Mouse (Mus musculus) hindbrain, embryonic 13.5 days (tissue): Measurements from ENCODE around the gene Cnp. TPM values are rescaled to one million over a fixed set of nuclear protein-coding genes. Genes with fewer than 3 reads are reported as not detected.

Source experiments
- ATAC-seq: fragments of 200-750 bp; cut with Nextera tagmentation; 2 replicates; pipeline ENCODE4 v1.8.0; 2017; ENCODE audit warnings: moderate TSS enrichment; ENCODE audit not compliant: low FRiP score
- H3K27ac ChIP-seq: fragments of 300-500 bp; sonication (generic); 2 replicates; pipeline ENCODE4 v1.5.1; 2015; ENCODE audit warnings: inconsistent platforms, mild to moderate bottlenecking, moderate library complexity
- H3K27me3 ChIP-seq: fragments of 300-500 bp; sonication (generic); 2 replicates; pipeline ENCODE4 v1.6.1; 2015; ENCODE audit warnings: mild to moderate bottlenecking, inconsistent platforms
- H3K36me3 ChIP-seq: fragments of 300-500 bp; sonication (generic); 2 replicates; pipeline ENCODE4 v1.6.1; 2015; ENCODE audit warnings: mild to moderate bottlenecking, inconsistent platforms
- H3K4me1 ChIP-seq: fragments of 300-500 bp; sonication (generic); replicated peaks from 2 replicates; pipeline ENCODE4 v1.6.1; 2015; ENCODE audit warnings: inconsistent platforms
- H3K4me2 ChIP-seq: fragments of 300-500 bp; sonication (generic); 2 replicates; pipeline ENCODE4 v1.6.1; 2015; ENCODE audit warnings: inconsistent platforms, mild to moderate bottlenecking, moderate library complexity
- H3K4me3 ChIP-seq: fragments of 300-500 bp; sonication (generic); 2 replicates; pipeline ENCODE4 v1.5.1; 2015; ENCODE audit warnings: mild to moderate bottlenecking, inconsistent platforms
- H3K9ac ChIP-seq: fragments of 300-500 bp; sonication (generic); 2 replicates; pipeline ENCODE4 v1.6.1; 2015; ENCODE audit warnings: mild to moderate bottlenecking, inconsistent platforms
- H3K9me3 ChIP-seq: fragments of 300-500 bp; sonication (generic); 2 replicates; pipeline ENCODE4 v1.6.1; 2016; ENCODE audit warnings: inconsistent platforms
- WGBS: fragments of 180-500 bp; shearing (Covaris S2); methylation state at CpG from one replicate; pipeline ENCODE4 v1.1.7; 2015; 5-methylcytosine and 5-hydroxymethylcytosine counted together
- polyA plus RNA-seq: library from polyadenylated mRNA; unstranded; fragments of >200 nt; fragmentation: Nextera tagmentation; extraction: Ambion mirVana; gene quantifications from 2 replicates; pipeline ENCODE4 v1.2.1, GENCODE M21; 2015

The Cnp gene
- polyA plus RNA-seq, 1 experiment from 2014 or later = 34.5 TPM

DNA sequence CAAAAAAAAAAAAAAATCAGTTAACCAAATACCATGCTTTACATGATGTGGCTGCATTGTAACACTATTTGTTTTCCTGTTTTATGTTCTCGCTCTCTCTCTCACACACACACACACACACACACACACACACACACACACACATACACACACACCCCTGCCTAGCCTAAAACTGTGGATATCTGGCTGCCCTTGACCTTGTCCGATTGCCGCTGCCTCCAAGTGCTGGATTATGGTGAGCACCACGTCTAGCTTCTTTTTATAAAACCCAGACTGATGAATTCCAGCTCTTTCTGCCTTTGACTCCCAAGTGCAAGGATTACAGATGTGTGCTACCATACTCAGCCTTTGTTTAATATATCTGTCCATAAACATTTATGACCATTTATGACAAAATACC is 42.8 kb downstream of the Cnp start:
- WGBS = 93% methylated on average over 4 of the region's 4 CpGs
- H3K9ac ChIP-seq = no peak overlapping the region
- ATAC-seq = no peak
- H3K36me3 ChIP-seq = no peaks in the 10 kb centered on the region
- no peaks in the 10 kb centered on the region for H3K9me3 ChIP-seq
- H3K4me3 ChIP-seq = peak overlapping the region; percentile 88
- H3K4me1 ChIP-seq = peaks cover 33% of the 10 kb centered on the region
- H3K27ac ChIP-seq = no peak overlapping the region
- no peaks in the 10 kb centered on the region for H3K27me3 ChIP-seq
- peak overlapping the region; percentile 78 for H3K4me2 ChIP-seq

DNA sequence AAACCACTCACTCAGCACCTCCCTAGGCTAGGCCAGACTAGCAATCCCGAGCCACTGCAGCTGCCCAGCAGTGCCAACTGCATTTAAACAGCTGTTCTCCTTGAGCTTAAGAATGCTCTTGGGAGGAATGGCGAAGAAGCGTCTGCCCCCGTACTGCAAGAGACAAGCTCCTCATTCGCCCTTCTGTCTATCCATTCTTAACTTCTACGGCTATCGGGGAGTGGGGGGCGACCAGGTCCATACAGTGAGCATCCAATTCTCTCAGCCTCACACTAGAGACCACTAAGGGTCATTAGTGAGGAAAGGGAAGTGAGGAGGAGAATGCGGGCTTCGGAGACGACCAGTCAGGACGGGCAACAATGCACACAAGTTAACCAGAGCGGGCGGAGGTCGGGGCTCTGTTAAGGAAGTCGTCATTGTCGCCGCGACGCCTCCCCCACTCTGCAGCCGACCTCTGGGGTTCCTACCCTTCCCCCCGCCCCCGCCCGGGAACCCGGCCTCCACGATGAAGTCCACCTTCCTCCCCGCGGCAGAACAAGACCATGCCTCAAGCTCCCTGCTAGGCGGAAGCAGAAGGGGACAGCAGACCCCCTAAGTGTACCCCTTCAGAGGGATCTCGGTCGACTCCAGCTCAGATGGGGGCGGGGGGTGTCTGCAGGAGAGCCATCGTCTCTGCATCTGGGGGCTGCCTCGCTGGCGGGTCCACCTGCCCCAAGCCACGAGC is 44.2 kb downstream of the Cnp start, which contains the start of gene Nkiras2:
Nkiras2 (plus strand) TSS at position 484 of the 724 bp plus-strand sequence.
- no peaks in the 10 kb centered on the region for H3K36me3 ChIP-seq
- H3K4me3 ChIP-seq = peak within 1 kb of the TSS; percentile 88
- peak within 1 kb of the TSS; percentile 93 for H3K9ac ChIP-seq
- peak; percentile 72 for ATAC-seq
- H3K27ac ChIP-seq = peak within 1 kb of the TSS; percentile 97
- under 1% methylated on average over 36 of the region's 36 CpGs for WGBS
- no peaks in the 10 kb centered on the region for H3K9me3 ChIP-seq
- peak within 1 kb of the TSS; percentile 78 for H3K4me2 ChIP-seq
- H3K27me3 ChIP-seq = no peaks in the 10 kb centered on the region
- peaks cover 37% of the 10 kb centered on the region for H3K4me1 ChIP-seq

DNA sequence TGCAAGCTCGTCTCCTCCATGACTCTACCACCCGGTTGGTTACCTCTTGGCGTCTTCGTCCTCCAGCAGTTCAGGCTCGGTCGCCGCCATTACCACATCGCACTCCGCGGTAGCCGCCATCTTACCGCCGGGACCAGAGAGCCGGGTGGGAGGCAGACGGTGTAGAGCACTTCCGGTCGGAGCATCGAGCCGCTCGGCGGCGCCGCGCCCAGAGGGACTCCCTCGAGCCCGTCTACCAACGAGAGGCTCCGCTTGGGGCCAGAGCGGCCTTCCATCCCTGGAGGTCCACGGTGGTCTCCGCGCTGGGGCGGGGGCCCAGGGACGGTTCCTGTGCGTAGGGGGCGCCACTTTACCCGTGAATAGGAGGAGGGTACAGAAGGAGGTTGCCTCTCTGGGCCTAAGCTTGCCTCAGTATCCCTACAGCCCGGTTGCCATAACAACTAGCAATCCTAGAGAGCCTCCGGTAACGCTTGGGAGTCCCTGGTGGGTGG is 44.8 kb downstream of the Cnp start:
- WGBS = under 1% methylated on average over 40 of the region's 40 CpGs
- peak overlapping the region; percentile 97 for H3K27ac ChIP-seq
- peaks cover 1% of the 10 kb centered on the region; the same call in 1 of the 2 replicates for H3K36me3 ChIP-seq
- H3K9me3 ChIP-seq = no peaks in the 10 kb centered on the region
- H3K4me2 ChIP-seq = peak overlapping the region; percentile 78
- H3K4me1 ChIP-seq = peaks cover 43% of the 10 kb centered on the region
- H3K27me3 ChIP-seq = no peaks in the 10 kb centered on the region
- ATAC-seq = peak; percentile 97
- H3K9ac ChIP-seq = peak overlapping the region; percentile 93
- peak overlapping the region; percentile 88 for H3K4me3 ChIP-seq

DNA sequence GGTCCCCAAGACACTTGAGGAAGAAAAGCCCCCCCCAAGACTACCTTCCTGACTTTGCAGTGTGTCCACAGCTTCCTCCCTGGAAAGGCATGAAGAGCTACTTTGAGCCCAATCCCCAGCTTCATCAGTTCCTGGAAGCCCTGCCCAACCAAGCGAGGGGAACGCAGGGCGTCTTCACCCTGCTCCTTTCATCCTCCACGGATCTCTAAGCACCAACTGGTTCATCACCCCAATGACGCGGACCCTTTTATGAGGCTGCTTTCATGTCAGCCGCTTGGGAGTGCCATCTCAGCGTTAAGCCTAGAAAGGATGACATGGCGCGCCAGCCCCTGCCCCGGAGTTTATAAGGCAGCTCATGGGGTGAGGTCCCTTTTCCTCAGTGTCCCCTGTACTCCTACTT is 45.3 kb downstream of the Cnp start, which contains the start of gene Dnajc7:
Dnajc7 (minus strand) TSS at position 187 of the 400 bp plus-strand sequence.
- no peak; the same call in 1 of the 2 replicates for ATAC-seq
- no peaks in the 10 kb centered on the region for H3K27me3 ChIP-seq
- H3K27ac ChIP-seq = peak within 1 kb of the TSS; percentile 97
- H3K4me1 ChIP-seq = peaks cover 48% of the 10 kb centered on the region
- no peaks in the 10 kb centered on the region for H3K9me3 ChIP-seq
- peak within 1 kb of the TSS; percentile 93 for H3K9ac ChIP-seq
- H3K4me3 ChIP-seq = peak within 1 kb of the TSS; percentile 88
- 5% methylated on average over 11 of the region's 11 CpGs for WGBS
- peak within 1 kb of the TSS; percentile 78 for H3K4me2 ChIP-seq
- H3K36me3 ChIP-seq = peaks cover 6% of the 10 kb centered on the region

DNA sequence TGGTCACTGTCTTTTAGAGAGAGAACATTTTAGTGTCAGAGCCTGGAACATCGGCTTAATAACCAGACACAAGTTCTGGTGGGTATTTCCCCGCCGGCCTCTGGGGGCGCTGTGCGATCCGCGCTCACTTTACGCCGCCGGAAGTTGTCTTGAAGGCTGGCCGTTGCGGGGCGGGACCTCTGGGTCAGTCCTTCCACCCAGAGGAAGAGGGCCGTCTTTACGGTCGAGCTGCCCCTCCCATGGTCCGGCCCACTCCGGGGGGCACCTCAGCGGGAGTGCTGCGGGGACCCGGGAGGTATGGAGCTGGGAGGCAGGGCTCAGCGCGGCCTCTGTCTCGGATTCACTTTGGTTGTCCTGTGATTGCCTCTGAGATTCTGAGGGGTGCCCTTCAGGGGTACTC is 48.0 kb downstream of the Cnp start:
- H3K27me3 ChIP-seq = no peaks in the 10 kb centered on the region
- H3K9me3 ChIP-seq = no peaks in the 10 kb centered on the region
- H3K27ac ChIP-seq = peak overlapping the region; percentile 90
- peaks cover 32% of the 10 kb centered on the region for H3K36me3 ChIP-seq
- WGBS = 0% methylated on average over 24 of the region's 24 CpGs
- H3K4me1 ChIP-seq = peaks cover 44% of the 10 kb centered on the region
- peak overlapping the region; percentile 81 for H3K4me3 ChIP-seq
- peak overlapping the region; percentile 93 for H3K9ac ChIP-seq
- peak; percentile 38; the same call in 1 of the 2 replicates for ATAC-seq
- peak overlapping the region; percentile 73 for H3K4me2 ChIP-seq

DNA sequence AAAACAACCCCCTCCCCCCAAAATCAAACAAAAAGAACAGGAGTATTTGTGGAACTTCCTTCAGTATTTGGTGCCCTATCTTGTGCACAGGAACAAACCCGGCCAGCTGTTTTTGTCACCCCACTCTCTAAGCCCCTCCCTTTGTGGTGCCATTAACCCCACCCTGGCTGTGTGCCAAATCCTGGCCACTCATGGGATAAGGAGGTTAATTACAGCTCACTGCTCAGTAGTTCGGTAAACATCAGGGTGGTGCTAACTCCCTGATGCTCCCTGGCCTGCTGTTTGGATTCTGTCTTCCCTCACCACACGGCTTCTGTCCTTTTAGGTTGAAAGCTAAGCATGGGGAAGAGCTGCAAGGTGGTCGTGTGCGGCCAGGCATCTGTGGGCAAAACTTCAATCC is 49.2 kb downstream of the Cnp start:
- Histone ChIP-seq H3K36me3 (peaks cover 32% of the 10 kb centered on the region), H3K4me1 (peaks cover 41% of the 10 kb centered on the region), H3K9me3 (no peaks in the 10 kb centered on the region), H3K9ac (peak overlapping the region; percentile 53), H3K4me3 (peak overlapping the region; percentile 81), H3K27me3 (no peaks in the 10 kb centered on the region), H3K4me2 (peak overlapping the region; percentile 73), H3K27ac (peak overlapping the region; percentile 23; the same call in 1 of the 2 replicates)
- ATAC-seq = no peak
- WGBS = 64% methylated on average over 5 of the region's 5 CpGs

DNA sequence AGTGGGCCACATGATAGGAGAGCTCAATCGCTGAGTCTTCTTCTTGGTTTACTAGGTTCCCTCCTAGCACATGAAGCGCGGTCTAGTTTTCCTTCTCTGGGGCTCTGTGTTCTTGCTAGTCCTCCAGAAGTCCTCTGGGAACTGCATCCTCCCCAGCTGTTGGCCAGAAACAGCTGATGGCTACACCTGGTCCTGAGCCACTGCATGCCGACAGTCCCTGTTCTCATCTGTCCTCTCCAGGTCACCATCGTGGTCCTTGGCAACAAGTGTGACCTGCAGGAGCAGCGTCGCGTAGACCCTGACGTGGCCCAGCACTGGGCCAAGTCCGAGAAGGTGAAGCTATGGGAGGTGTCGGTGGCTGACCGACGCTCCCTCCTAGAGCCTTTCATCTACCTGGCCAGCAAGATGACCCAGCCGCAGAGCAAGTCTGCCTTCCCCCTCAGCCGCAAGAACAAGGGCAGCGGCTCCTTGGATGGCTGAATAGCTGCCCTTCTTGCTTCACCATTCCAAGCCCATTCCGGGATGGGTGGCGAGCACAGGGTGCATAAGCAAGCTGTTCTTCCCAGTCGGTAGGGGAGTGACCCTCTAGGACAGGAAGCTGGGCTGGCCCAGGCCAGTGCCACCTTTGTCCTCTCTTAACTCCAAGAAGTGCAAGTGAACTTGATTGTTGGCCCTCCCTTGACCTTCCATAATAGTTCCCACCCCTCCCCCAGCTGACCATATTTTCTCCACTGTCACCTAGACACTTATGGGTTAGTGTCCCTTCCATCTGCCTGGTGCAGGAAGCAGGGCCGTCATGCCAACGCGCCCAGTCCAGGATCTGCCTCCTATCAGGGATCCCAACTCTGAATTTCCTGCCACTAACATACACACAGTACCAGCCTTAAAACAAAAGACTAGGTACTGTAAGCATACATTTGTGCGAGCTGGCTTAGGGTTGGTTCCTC is 51.3 kb downstream of the Cnp start:
- ATAC-seq = no peak
- peaks cover 44% of the 10 kb centered on the region for H3K4me1 ChIP-seq
- H3K27me3 ChIP-seq = 0 out of 2 replicates have a peak, but pooled peaks cover 8% of the 10 kb centered on the region
- no peak overlapping the region for H3K9ac ChIP-seq
- H3K9me3 ChIP-seq = no peaks in the 10 kb centered on the region
- no peak overlapping the region for H3K27ac ChIP-seq
- 93% methylated on average over 23 of the region's 23 CpGs for WGBS
- H3K4me3 ChIP-seq = no peak overlapping the region
- peaks cover 32% of the 10 kb centered on the region for H3K36me3 ChIP-seq
- no peak overlapping the region for H3K4me2 ChIP-seq

DNA sequence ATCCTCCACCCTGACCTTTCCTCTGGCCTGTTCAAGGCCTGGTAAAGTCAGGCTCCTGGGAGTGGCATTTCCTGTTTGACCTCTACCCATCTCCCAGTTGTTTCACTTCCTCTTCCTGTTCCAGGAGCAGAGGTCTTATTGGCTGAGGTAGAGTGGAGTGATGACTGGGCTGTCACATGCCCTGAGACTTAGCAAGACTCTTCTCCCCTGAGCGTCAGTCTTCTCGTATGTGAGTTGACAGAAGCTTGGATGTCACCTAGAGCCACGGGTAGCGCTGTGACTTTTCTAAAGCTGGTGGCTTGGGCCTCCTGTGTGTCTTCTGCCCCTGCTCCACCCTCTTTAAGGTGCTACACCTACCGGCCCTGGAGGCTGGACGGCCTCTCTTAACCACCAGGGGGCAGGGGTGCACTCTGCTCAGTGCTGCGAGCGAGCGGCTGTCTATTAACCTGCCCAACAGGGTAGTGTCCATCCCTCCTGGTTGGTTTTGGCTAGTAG is 52.0 kb downstream of the Cnp start:
- 0 out of 2 replicates have a peak, but pooled peaks cover 8% of the 10 kb centered on the region for H3K27me3 ChIP-seq
- H3K4me1 ChIP-seq = peaks cover 42% of the 10 kb centered on the region
- 0 out of 2 replicates have a peak, but pooled peaks have one; percentile 38 for ATAC-seq
- H3K9ac ChIP-seq = no peak overlapping the region
- H3K36me3 ChIP-seq = peaks cover 32% of the 10 kb centered on the region
- no peaks in the 10 kb centered on the region for H3K9me3 ChIP-seq
- no peak overlapping the region for H3K4me2 ChIP-seq
- 23% methylated on average over 9 of the region's 9 CpGs for WGBS
- H3K4me3 ChIP-seq = no peak overlapping the region
- H3K27ac ChIP-seq = no peak overlapping the region

DNA sequence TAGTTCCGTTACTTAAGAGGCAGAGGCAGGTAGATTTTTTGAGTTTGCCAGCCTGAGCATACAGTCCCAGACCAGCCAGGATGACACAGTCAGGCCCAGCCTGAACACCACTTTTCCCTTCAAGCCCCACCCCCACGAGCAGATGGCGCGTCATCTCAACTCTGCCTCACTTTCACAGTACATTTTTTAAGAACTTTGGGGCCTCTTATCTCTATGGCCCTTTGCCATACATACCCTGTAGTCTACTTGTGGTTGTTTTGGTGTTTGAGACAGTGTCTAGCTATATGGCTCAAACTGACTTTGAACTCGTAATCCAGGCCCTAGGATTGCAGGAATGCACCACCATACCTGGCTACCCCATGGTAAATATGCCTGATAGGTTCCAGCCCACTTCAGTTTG is 53.4 kb downstream of the Cnp start:
- H3K27me3 ChIP-seq = peaks cover 13% of the 10 kb centered on the region
- H3K9me3 ChIP-seq = no peaks in the 10 kb centered on the region
- no peak overlapping the region for H3K4me2 ChIP-seq
- no peak for ATAC-seq
- H3K4me3 ChIP-seq = no peak overlapping the region
- H3K36me3 ChIP-seq = peaks cover 32% of the 10 kb centered on the region
- 90% methylated on average over 5 of the region's 5 CpGs for WGBS
- peak overlapping the region; percentile 70; the same call in 1 of the 2 replicates for H3K27ac ChIP-seq
- peaks cover 38% of the 10 kb centered on the region for H3K4me1 ChIP-seq
- H3K9ac ChIP-seq = peak overlapping the region; percentile 62; the same call in 1 of the 2 replicates

DNA sequence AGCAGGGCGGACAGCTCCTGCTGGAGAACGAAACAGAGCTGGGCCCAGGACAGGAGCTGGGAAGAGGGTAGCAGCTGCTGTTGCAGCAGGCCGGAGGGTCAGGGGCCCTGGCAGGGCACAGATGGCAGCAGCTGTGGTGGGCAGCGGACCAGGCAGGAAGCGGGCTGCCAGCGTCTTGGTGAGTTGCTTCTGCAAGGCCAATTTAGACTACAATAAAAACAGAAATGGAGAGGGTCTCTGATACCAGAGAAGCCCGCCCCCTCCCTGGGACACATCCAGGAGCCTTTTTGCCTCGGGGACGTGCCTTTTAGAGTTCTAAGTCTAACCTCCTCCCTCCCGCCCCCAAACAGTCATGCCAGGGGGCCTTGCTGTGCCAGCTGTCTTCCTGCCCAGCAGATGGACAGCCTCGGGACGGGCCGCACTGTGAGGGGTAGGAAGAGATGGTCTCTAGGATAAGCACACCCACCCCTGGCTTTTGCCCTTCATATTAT is 54.2 kb downstream of the Cnp start:
- Histone ChIP-seq H3K9ac (peak overlapping the region; percentile 62), H3K4me2 (no peak overlapping the region), H3K27me3 (peaks cover 13% of the 10 kb centered on the region), H3K9me3 (no peaks in the 10 kb centered on the region), H3K4me1 (peaks cover 31% of the 10 kb centered on the region), H3K36me3 (peaks cover 32% of the 10 kb centered on the region), H3K4me3 (no peak overlapping the region), H3K27ac (peak overlapping the region; percentile 70)
- ATAC-seq = no peak
- WGBS = 46% methylated on average over 13 of the region's 13 CpGs

DNA sequence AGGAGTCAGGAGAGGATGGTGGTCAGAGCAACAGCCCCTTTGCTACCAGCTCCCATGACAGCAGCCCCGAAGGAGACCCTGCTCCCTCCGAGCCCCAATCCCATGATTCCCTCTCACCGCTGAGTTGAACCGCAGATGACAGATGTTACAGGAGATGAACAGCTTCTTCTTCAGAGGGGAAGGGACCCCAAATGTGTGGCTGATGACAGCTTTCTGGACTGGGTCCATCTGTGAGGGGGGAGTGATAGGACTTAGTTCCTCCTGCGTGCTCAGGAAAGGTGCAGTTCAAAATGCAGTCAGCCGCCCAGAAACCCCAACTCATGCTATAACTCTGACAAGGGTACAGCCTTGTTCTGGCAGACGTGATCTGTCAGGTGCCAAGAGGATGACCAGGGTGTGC is 59.8 kb downstream of the Cnp start:
- H3K4me3 ChIP-seq = no peak overlapping the region
- H3K36me3 ChIP-seq = no peaks in the 10 kb centered on the region
- H3K9me3 ChIP-seq = no peaks in the 10 kb centered on the region
- peaks cover 35% of the 10 kb centered on the region for H3K27me3 ChIP-seq
- 70% methylated on average over 7 of the region's 7 CpGs for WGBS
- ATAC-seq = no peak
- H3K4me1 ChIP-seq = peaks cover 7% of the 10 kb centered on the region; the same call in 1 of the 2 replicates
- H3K4me2 ChIP-seq = no peak overlapping the region
- no peak overlapping the region for H3K27ac ChIP-seq
- no peak overlapping the region for H3K9ac ChIP-seq
